Mouse (Mus musculus) layer of hippocampus, postnatal 36 days (tissue): Measurements from ENCODE around the gene Hist1h2bl. TPM values are rescaled to one million over a fixed set of nuclear protein-coding genes. Genes with fewer than 3 reads are reported as not detected.
A peak's percentile ranks its signal among the peaks of the same experiment; 100 is the strongest.
"Not testable (repeated sequence)": the region's sequence is repeated elsewhere in the genome, so short reads cannot be mapped to it uniquely, and the experiment has no call there.

Experiments used
- DNase-seq, 2 experiments: peaks; one replicate each; pipeline ENCODE4 v3.0.0; 2022
- total RNA-seq, 2 experiments: library from RNA; stranded (reverse); gene quantifications; 2 replicates each; pipeline ENCODE4 v1.2.3; 2021

Gene Hist1h2bl
- 10 to 100 TPM; 20.4 to 37.0 TPM for total RNA-seq

DNA sequence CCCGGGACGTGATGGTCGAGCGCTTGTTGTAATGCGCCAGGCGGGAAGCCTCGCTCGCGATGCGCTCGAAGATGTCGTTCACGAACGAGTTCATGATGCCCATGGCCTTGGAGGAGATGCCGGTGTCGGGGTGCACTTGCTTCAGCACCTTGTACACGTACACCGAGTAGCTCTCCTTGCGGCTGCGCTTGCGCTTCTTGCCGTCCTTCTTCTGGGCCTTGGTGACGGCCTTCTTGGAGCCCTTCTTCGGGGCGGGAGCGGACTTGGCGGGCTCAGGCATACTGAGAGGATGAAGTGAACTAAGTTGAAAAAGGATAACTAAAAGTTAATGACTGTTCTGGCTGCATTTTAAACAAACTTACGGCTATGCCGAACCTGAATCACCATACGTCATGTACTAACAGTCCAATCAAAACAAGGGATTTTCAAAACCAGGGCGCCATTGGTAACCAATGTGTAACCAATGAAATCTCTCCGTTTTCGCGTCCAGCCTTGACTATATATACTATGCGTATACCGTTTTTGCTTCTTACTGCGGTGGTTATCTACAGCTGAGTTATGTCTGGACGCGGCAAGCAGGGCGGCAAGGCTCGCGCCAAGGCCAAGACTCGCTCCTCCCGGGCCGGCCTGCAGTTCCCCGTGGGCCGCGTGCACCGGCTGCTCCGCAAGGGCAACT is at the start of gene Hist1h2bl, which contains the start of gene Hist1h2ai:
Gene Hist1h2bl (minus strand): TSS at position 280 of the 676 bp plus-strand sequence.
Gene Hist1h2ai (plus strand): TSS at position 559 of the 676 bp plus-strand sequence.
- peak; percentile 74 to 84 for DNase-seq

DNA sequence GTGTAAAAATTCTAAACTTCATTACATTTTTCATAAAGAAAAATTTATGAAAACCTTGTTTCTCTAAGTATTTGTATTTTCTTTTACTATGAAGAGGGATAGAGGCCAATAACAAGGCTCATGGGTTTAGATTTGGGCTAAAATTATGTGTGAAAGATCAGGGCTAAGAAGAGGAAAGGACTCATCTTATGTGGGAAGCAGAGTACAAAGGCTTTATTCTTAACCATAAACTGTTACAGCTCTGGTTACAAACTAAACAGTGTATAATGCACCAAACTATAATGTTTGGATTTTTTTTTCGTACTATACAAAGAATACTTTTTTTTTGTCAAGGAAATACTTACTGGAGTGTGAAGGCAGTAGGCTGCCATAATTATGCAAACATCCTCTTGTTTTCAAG is 39.8 kb upstream of the Hist1h2bl start:
- DNase-seq, result no peak

DNA sequence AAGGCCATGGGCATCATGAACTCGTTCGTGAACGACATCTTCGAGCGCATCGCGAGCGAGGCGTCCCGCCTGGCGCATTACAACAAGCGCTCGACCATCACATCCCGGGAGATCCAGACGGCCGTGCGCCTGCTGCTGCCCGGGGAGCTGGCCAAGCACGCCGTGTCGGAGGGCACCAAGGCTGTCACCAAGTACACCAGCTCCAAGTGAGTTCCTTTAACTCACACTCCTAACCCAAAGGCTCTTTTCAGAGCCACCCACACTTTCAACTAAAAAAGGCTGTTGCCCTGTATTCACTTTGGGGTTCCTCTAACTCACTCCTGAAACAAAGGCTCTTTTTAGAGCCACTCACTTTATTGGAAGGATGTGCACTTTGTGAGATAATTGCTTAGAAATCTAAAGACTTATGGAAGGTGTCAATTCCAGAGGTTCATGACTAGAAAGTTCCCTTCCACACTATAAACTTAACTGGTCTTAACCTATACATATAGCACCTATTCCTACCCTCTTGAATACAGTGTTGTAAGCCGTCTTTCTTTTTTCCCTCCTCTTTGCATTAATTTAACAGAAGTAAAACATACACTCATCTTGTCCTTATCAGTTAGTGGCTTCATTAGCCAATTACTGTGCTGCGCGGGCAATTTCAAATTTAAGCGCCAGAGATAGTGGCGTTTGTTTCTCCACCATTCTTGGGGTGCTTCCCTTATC is 38.5 kb upstream of the Hist1h2bl start:
- DNase-seq, result not testable (repeated sequence)

DNA sequence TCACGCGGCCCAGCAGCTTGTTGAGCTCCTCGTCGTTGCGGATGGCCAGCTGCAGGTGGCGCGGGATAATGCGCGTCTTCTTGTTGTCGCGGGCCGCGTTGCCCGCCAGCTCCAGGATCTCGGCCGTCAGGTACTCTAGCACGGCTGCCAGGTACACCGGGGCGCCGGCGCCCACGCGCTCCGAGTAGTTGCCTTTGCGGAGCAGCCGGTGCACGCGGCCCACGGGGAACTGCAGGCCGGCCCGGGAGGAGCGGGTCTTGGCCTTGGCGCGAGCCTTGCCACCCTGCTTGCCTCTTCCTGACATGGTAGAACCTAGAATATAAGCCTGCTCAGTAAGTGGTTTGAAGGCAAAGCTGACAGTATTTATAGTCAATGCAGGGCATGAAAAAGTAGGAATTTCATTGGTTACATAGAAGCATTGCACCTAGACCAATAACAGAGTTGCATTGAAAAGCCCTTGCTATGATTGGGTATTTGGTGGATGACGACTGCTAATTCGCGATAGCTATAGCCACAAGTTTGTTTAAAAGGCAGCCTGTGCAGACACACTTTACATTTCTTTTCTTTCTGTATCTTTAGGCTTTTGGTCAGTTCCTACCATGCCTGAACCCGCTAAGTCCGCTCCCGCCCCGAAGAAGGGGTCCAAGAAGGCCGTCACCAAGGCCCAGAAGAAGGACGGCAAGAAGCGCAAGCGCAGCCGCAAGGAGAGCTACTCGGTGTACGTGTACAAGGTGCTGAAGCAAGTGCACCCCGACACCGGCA is 37.8 kb upstream of the Hist1h2bl start, which contains the start of the genes Hist1h2ak and Hist1h2bn:
Gene Hist1h2ak (minus strand): TSS at position 304 of the 762 bp plus-strand sequence.
Gene Hist1h2bn (plus strand): TSS at position 600 of the 762 bp plus-strand sequence.
- peak; percentile 63 to 67 for DNase-seq

DNA sequence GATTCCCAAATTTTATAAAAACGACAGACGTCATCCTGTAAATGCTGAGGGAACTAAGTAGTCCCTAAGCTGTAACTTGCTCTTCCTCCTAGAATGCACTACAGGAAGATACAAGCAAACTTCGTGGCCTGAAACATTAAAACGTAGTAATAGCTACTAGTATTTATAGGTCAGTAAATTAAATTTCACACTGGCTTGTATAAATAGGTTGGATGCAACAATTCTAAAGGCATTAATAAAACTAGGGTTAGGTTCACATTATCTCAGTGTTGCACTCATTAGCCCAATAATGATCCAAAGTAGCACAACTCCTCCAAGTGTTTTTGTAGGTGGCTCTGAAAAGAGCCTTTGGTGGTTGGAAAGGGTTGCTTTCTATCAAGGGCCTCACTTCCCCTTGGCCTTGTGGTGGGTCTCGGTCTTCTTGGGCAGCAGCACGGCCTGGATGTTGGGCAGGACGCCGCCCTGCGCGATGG is 37.1 kb upstream of the Hist1h2bl start:
- no peak for DNase-seq

DNA sequence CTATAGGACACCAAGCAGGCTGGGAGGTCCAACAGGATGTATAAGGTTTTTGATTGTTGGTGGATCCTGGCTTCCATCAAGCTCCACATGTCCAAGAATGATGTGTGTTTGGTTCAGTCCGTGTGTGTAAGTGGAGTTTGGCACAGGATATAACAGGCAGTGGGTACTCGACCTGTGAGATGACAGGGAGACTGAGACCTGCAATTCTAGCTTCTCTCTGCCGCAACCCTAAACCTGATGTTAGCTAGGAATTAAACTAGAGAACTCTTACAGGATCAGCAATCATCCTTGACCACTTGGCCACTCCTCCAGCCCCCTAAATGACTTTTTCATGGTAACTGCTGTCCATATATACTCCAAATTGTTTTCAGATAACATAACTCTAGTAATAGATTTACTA is 36.4 kb upstream of the Hist1h2bl start:
- no peak for DNase-seq

DNA sequence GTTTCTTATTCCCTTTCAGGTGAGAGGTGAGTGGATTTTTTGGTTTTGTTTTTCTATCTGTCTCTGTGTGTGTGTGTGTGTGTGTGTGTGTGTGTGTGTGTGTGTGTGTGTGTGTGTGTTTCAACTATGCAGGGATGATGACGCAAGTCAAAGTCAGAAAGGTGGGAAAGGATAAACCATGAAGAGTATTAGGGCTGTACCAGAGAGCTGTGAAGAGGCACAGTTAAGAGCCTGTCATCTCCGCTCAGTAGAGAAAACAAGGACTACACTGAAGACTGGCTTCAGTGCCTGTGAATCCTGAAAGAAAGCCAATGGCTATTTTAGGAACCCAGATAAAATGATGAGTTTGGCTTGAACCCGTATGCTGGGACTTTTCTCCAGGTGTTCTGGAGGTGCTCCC is 35.9 kb upstream of the Hist1h2bl start:
- no peak for DNase-seq

DNA sequence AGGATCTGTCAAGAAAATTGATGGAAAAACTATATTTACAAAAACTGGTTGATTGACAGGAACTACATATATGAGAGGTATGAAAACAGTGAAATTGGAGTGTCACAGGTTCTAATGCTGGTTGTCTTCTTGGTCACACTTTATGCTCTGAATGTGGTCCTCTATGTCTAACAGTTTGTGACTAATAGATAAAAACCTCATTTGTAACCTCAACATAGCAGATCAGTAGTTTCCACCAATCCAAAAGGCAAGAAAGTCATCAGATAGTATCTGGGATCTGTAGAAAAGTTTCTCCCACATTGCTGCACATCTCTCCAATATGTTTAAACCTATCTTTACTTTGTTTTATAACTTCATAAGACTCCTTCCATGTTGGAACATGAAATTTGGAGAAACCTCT is 35.5 kb upstream of the Hist1h2bl start:
- no peak for DNase-seq

DNA sequence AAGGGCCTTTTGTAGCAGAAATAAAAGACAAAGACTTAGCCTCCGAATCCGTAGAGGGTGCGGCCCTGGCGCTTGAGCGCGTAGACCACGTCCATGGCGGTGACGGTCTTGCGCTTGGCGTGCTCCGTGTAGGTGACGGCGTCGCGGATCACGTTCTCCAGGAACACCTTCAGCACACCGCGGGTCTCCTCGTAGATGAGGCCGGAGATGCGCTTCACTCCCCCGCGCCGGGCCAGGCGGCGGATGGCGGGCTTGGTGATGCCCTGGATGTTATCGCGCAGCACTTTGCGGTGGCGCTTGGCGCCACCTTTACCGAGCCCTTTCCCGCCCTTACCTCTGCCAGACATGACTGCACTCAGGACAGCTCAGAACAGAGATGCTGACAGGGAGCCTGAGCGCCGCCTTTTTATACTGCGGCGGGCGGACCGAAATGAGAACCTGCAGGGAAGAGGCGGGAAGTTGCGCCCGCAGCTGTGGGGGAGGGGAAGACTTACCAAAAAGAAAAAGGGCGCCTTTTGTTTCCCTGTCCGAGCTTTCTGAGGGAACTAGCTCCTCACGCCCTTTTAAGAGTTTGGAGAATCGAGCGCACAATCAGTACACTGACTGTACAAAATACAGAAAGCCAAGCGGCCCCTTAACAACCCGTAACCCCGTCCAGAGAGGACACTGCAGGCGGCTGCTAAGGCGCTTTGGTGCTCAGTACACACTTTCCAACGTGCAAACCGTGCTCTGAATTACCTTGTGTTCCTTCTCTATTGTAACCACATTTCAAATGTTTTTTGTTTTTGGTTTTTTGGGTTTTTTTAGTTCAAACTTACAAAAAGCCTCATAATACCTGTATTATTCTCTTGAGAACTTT is 34.4 kb upstream of the Hist1h2bl start, which contains the start of gene Hist1h4k:
Gene Hist1h4k (minus strand): TSS at position 347 of the 859 bp plus-strand sequence.
- peak; percentile 90 to 91 for DNase-seq

DNA sequence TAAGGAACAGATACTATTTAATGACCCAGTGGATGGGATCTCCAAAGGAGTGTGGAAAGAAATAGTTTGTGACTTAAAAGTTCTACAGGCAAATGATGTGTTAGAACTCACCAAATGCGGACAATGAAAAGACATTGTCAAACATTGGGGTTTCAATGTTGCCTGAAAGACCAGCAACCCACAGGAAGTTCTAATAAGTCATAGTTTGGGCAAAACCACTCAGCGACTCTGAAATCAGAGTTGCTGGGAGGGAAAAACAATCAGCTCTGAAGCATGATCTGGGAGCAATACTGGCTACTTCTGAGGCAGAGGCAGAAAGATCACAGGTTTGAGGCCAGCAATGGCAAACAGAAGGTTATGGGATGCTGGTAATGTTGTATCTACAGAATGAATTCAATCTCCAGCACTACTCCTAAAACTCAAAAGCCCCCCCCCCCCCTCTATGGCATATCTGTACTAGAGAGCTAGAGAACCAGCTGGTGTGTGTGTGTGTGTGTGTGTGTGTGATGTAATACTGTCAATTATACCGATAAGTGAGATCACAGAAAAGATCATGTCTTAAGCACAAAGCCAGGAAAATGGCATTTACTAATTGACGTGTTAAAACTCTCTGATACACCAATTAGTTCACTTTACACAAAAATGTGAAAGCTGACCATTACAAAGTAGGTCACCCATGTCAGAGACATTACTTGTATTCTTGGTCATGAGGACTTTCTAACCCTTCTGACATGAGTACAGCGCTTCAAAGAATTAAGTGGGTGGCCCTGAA is 33.6 kb upstream of the Hist1h2bl start:
- DNase-seq, result no peak

DNA sequence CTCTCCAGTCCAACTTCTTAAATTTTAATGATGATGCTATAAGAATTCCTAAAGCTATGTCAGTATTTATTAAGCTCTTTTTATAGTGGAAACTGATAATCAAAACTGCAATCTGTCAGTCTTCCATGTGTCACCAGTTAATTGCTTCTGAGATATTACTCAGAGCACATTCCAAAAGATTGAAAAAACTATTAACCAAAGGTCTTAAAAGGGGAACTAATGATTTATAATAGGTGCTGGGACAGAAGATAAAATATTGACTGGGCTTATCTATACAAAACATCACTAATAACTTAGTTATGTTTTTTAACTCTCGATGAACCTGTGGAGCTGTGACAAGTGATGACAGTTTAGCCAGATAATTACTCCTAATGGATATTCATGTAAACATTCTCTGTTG is 29.1 kb upstream of the Hist1h2bl start:
- no peak for DNase-seq

DNA sequence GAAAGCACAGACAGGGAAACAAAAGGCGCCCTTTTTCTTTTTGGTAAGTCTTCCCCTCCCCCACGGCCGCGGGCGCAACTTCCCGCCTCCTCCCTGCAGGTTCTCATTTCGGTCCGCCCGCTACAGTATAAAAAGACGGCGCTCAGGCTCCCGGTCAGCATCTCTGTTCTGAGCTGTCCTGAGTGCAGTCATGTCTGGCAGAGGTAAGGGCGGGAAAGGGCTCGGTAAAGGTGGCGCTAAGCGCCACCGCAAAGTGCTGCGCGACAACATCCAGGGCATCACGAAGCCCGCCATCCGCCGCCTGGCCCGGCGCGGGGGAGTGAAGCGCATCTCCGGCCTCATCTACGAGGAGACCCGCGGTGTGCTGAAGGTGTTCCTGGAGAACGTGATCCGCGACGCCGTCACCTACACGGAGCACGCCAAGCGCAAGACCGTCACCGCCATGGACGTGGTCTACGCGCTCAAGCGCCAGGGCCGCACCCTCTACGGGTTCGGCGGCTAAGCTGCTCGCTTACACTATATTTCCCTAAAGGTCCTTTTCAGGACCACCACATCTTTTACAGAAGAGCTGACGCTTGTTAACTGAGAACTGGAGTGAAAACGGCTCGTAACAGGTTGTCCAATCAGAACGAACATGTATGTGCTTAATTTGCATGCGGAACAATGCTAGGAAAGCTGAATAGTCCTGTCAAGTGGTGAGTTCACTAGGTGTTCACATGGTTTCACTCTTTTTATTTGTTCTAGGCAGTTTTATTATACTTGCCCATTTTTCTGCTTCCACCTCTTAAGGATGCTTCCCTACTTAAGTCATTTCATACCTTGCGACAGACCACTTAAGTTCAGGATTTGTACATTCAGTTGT is 19.2 kb upstream of the Hist1h2bl start, which contains the start of gene Hist1h4j:
Gene Hist1h4j (plus strand): TSS at position 159 of the 862 bp plus-strand sequence.
- peak; percentile 69 to 71 for DNase-seq

DNA sequence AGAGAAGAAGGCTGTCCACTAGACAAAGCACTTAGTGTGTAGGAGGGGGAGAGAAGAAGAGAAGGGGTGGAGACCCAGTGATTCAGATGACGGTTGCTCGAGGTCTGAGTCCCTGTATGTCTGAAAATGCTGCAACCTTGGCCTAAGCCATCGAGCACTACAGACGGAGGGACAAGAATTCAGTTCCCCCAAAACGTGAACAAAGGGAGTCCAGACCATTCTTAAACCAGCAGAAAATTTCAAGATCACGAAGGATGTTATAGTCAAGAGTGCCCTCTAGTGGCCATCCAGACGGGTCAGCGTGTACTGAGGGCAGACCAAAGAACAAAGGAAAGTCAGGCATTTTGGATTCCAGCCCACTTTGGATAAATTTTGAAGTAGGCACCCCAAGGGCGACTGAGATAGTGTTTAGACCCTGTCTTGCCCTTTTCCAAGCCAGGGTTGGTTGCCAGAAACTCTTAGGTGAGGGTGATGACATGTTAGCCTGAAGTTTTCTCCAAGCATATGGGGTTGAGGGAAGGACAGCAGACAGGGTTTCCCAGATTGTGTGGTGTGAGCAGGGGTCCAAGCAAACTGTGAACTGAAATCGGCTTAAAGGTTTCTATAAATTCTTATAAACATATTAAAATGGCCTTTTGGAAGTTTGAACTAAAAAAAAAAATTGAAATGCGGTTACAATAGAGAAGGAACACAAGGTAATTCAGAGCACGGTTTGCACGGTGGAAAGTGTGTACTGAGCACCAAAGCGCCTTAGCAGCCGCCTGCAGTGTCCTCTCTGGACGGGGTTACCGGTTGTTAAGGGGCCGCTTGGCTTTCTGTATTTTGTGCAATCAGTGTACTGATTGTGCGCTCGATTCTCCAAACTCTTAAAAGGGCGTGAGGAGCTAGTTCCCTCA is 18.3 kb upstream of the Hist1h2bl start:
- peak; percentile 55 to 67 for DNase-seq

DNA sequence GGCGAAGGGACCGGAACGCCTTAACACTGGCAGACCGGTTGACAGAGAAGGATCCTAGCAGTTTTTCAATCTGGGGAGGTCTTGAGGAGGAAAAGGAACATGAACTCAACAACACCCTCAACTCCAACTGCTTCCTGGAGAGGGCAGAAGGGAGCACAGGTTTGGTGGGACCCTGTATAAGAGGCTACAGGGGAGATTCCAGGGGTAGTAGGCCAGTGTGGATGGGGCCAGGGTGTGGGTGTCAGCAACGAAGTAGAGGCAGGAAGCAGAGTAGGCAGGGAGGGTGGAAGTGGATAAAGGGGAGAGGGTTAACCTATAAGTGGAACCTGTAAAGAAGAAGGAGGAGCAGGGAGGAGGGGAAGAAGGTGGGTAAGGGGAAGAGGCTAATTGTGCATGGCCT is 17.5 kb upstream of the Hist1h2bl start:
- no peak for DNase-seq

DNA sequence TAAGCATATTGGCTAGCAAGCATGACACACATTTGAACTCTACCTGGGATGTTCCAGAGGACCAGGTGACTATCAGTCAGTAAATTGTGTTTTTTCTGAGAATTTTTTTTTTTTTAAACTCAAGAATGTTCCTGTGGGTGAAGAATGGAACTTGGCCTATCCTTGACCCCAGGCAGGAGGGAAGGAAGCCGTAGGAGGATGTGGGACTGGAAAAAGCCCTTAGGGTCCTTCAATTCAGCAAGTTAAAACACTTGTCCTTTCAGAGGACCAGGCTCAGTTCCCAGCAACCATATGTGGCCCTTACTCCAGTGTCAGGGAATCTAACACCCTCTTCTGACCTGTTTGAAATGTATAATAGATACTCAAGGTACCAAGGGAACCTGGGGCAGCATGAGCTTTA is 13.6 kb upstream of the Hist1h2bl start:
- DNase-seq, result no peak

DNA sequence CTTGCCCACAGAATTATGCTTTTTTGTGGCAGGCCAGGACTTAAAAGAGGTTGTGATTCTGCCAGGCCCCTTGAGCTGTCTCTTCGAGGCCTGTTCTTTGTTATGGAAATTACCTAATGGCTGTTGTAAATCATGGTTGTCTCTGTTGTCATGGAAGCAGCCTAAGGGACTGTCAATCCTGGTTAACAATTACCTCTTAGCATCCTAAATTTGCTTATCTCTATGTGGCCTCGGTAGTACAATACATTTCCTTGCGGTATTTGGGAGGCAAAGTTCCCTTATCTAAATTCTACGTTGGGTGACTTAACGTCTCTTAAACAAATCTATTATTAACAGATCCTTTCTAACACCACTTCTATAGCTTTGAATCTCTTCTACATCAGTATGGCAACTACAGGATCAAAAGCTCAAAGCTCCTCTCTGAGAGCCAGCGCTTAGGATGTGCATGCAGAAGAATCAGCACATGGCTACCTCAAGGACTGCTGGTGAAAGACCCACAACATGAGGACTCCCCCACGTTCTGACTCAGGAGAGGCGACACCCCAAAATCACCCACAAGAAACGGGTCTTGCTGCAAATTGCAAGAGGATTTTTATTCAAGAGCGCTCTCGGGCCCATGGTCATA is 12.1 kb upstream of the Hist1h2bl start:
- no peak for DNase-seq

DNA sequence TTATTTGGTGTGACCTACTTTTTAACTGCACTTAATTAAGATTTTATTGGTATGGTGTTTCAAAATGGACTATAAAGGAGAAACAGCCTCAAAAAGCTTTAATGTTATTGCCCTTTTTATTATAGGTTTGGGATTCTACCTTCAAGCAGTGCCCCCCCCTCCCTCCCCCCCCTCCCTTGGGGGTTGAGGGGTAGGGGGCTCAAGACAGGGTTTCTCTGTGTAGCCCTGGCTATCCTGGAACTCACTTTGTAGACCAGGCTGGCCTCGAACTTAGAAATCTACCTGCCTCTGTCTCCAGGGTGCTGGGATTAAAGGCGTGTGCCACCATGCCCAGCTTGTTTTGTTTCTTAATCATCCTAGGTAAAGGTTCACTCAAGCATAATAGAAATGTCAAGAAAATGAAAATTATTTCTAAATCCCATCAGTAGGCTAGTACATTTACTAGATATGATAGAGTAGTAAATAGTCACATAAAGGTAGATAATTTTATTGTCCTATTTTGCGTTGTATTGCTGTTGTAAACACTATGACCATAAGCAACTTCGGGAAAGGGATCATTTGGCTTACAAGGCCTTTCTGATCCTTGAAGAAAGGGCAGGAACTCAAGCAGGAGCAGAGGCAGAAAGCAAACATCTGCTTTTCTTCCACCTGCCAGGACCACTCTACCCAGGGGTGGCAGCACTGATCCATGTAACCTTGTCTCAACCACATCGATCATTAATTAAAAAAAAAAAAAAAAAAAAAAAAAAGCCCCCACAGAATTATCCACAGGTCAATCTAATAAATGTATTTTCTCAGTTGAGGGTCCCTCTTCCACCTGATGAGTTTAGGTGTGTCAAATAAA is 7.3 kb upstream of the Hist1h2bl start:
- DNase-seq, result no peak
